Mouse (Mus musculus) embryonic facial prominence, embryonic 13.5 days (tissue): ENCODE results near the gene Tcp11l2. TPM values are rescaled to one million over a fixed set of nuclear protein-coding genes. Genes with fewer than 3 reads are reported as not detected.

Source experiments
- ATAC-seq: fragments of 200-750 bp; cut with Nextera tagmentation; 2 replicates; pipeline ENCODE4 v1.8.0; 2017; ENCODE audit warnings: low read depth; ENCODE audit not compliant: insufficient number of reproducible peaks, insufficient read depth, low FRiP score, low TSS enrichment
- H3K27ac ChIP-seq: fragments of 300-500 bp; sonication (generic); 2 replicates; pipeline ENCODE4 v1.5.1; 2015; ENCODE audit warnings: moderate library complexity, mild to moderate bottlenecking, inconsistent platforms
- H3K27me3 ChIP-seq: fragments of 300-500 bp; sonication (generic); 2 replicates; pipeline ENCODE4 v1.6.1; 2015; ENCODE audit warnings: mild to moderate bottlenecking, inconsistent platforms
- H3K36me3 ChIP-seq: fragments of 300-500 bp; sonication (generic); 2 replicates; pipeline ENCODE4 v1.6.1; 2015; ENCODE audit warnings: mild to moderate bottlenecking, inconsistent platforms
- H3K4me1 ChIP-seq: fragments of 300-500 bp; sonication (generic); 2 replicates; pipeline ENCODE4 v1.6.1; 2015; ENCODE audit warnings: inconsistent platforms
- H3K4me2 ChIP-seq: fragments of 300-500 bp; sonication (generic); 2 replicates; pipeline ENCODE4 v1.6.1; 2015; ENCODE audit warnings: moderate library complexity, mild to moderate bottlenecking, inconsistent platforms
- H3K4me3 ChIP-seq: fragments of 300-500 bp; sonication (generic); 2 replicates; pipeline ENCODE4 v1.5.1; 2015; ENCODE audit warnings: mild to moderate bottlenecking, inconsistent platforms
- H3K9ac ChIP-seq: fragments of 300-500 bp; sonication (generic); 2 replicates; pipeline ENCODE4 v1.6.1; 2015; ENCODE audit warnings: mild to moderate bottlenecking, inconsistent platforms
- H3K9me3 ChIP-seq: fragments of 300-500 bp; sonication (generic); 2 replicates; pipeline ENCODE4 v1.6.1; 2016; ENCODE audit warnings: inconsistent platforms
- WGBS: fragments of 180-500 bp; shearing (Covaris S2); methylation state at CpG from one replicate; pipeline ENCODE4 v1.1.7; 2015; ENCODE audit warnings: mixed read lengths; 5-methylcytosine and 5-hydroxymethylcytosine counted together
- polyA plus RNA-seq: library from polyadenylated mRNA; unstranded; fragments of >200 nt; fragmentation: Nextera tagmentation; extraction: Ambion mirVana; gene quantifications from 2 replicates; pipeline ENCODE4 v1.2.1, GENCODE M21; 2015

Tcp11l2 gene
- polyA plus RNA-seq, 1 experiment from 2014 or later: 13.8 TPM

- Histone ChIP-seq H3K27ac (no peak overlapping the region), H3K4me3 (no peak overlapping the region), H3K4me2 (no peak overlapping the region), H3K27me3 (no peaks in the 10 kb centered on the region), H3K9me3 (no peaks in the 10 kb centered on the region), H3K4me1 (no peaks in the 10 kb centered on the region), H3K36me3 (peaks cover 45% of the 10 kb centered on the region), H3K9ac (no peak overlapping the region)
- WGBS: 88% methylated on average over 7 of the region's 7 CpGs
- no peak for ATAC-seq
Measured at GRCm38 (mm10) chr10:84640861-84641260, 64.4 kb downstream of the Tcp11l2 start.

- H3K27me3 ChIP-seq: no peaks in the 10 kb centered on the region
- no peak overlapping the region for H3K4me2 ChIP-seq
- 77% methylated on average over 2 of the region's 2 CpGs for WGBS
- ATAC-seq: no peak
- H3K9ac ChIP-seq: no peak overlapping the region
- H3K9me3 ChIP-seq: no peaks in the 10 kb centered on the region
- no peaks in the 10 kb centered on the region for H3K4me1 ChIP-seq
- no peak overlapping the region for H3K27ac ChIP-seq
- H3K36me3 ChIP-seq: peaks cover 40% of the 10 kb centered on the region
- H3K4me3 ChIP-seq: no peak overlapping the region
Measured at GRCm38 (mm10) chr10:84641576-84641975, 65.2 kb downstream of the Tcp11l2 start.

GRCm38 (mm10) chr10:84645940-84646339 lies 69.5 kb downstream of the Tcp11l2 start:
- H3K27ac ChIP-seq: no peak overlapping the region
- WGBS: 85% methylated on average over 8 of the region's 8 CpGs
- no peaks in the 10 kb centered on the region for H3K9me3 ChIP-seq
- no peaks in the 10 kb centered on the region for H3K4me1 ChIP-seq
- H3K4me2 ChIP-seq: no peak overlapping the region
- no peak for ATAC-seq
- H3K4me3 ChIP-seq: no peak overlapping the region
- H3K36me3 ChIP-seq: peaks cover 33% of the 10 kb centered on the region
- no peaks in the 10 kb centered on the region for H3K27me3 ChIP-seq
- no peak overlapping the region for H3K9ac ChIP-seq

GRCm38 (mm10) chr10:84646506-84647102 lies 70.2 kb downstream of the Tcp11l2 start:
- no peak overlapping the region for H3K9ac ChIP-seq
- no peak overlapping the region for H3K4me2 ChIP-seq
- no peaks in the 10 kb centered on the region for H3K27me3 ChIP-seq
- H3K9me3 ChIP-seq: no peaks in the 10 kb centered on the region
- H3K4me3 ChIP-seq: no peak overlapping the region
- 90% methylated on average over 12 of the region's 12 CpGs for WGBS
- no peaks in the 10 kb centered on the region for H3K4me1 ChIP-seq
- peaks cover 33% of the 10 kb centered on the region for H3K36me3 ChIP-seq
- no peak overlapping the region for H3K27ac ChIP-seq
- ATAC-seq: no peak

- Histone ChIP-seq H3K36me3 (peaks cover 33% of the 10 kb centered on the region), H3K27ac (no peak overlapping the region), H3K27me3 (no peaks in the 10 kb centered on the region), H3K4me2 (no peak overlapping the region), H3K9me3 (no peaks in the 10 kb centered on the region), H3K4me1 (no peaks in the 10 kb centered on the region), H3K9ac (no peak overlapping the region), H3K4me3 (no peak overlapping the region)
- ATAC-seq: no peak
- WGBS: 82% methylated on average over 5 of the region's 5 CpGs
Measured at GRCm38 (mm10) chr10:84647264-84647663, 70.8 kb downstream of the Tcp11l2 start.

GRCm38 (mm10) chr10:84648911-84649310 lies 72.5 kb downstream of the Tcp11l2 start:
- ATAC-seq: no peak
- Histone ChIP-seq H3K4me1 (no peaks in the 10 kb centered on the region), H3K4me2 (no peak overlapping the region), H3K27ac (no peak overlapping the region), H3K9me3 (no peaks in the 10 kb centered on the region), H3K36me3 (peaks cover 36% of the 10 kb centered on the region), H3K27me3 (no peaks in the 10 kb centered on the region), H3K9ac (no peak overlapping the region), H3K4me3 (no peak overlapping the region)
- WGBS: 89% methylated on average over 4 of the region's 4 CpGs

- Histone ChIP-seq H3K9ac (no peak overlapping the region), H3K36me3 (peaks cover 10% of the 10 kb centered on the region), H3K27me3 (no peaks in the 10 kb centered on the region), H3K4me3 (no peak overlapping the region), H3K9me3 (no peaks in the 10 kb centered on the region), H3K27ac (no peak overlapping the region), H3K4me2 (no peak overlapping the region), H3K4me1 (no peaks in the 10 kb centered on the region)
- no peak for ATAC-seq
- WGBS: 82% methylated on average over 4 of the region's 4 CpGs
Measured at GRCm38 (mm10) chr10:84654029-84654428, 77.6 kb downstream of the Tcp11l2 start.

- WGBS: 88% methylated on average over 4 of the region's 4 CpGs
- no peak overlapping the region for H3K4me3 ChIP-seq
- no peaks in the 10 kb centered on the region for H3K4me1 ChIP-seq
- peaks cover 8% of the 10 kb centered on the region for H3K36me3 ChIP-seq
- no peaks in the 10 kb centered on the region for H3K9me3 ChIP-seq
- H3K9ac ChIP-seq: no peak overlapping the region
- H3K4me2 ChIP-seq: no peak overlapping the region
- ATAC-seq: no peak
- H3K27ac ChIP-seq: no peak overlapping the region
- no peaks in the 10 kb centered on the region for H3K27me3 ChIP-seq
Measured at GRCm38 (mm10) chr10:84654731-84655130, 78.3 kb downstream of the Tcp11l2 start.

- H3K36me3 ChIP-seq: peaks cover 17% of the 10 kb centered on the region
- no peak overlapping the region for H3K4me3 ChIP-seq
- H3K9ac ChIP-seq: no peak overlapping the region
- H3K27me3 ChIP-seq: no peaks in the 10 kb centered on the region
- no peaks in the 10 kb centered on the region for H3K4me1 ChIP-seq
- no peak for ATAC-seq
- H3K9me3 ChIP-seq: no peaks in the 10 kb centered on the region
- H3K27ac ChIP-seq: no peak overlapping the region
- H3K4me2 ChIP-seq: no peak overlapping the region
- 83% methylated on average over 4 of the region's 4 CpGs for WGBS
Measured at GRCm38 (mm10) chr10:84656618-84657017, 80.2 kb downstream of the Tcp11l2 start.

- 54% methylated on average over 6 of the region's 6 CpGs for WGBS
- ATAC-seq: no peak
- H3K36me3 ChIP-seq: peaks cover 24% of the 10 kb centered on the region
Measured at GRCm38 (mm10) chr10:84657437-84658087, 81.1 kb downstream of the Tcp11l2 start.

GRCm38 (mm10) chr10:84658088-84658848 lies 81.8 kb downstream of the Tcp11l2 start:
- Histone ChIP-seq H3K4me1 (no peaks in the 10 kb centered on the region), H3K9ac (no peak overlapping the region)
- WGBS: 66% methylated on average over 18 of the region's 18 CpGs

More at GRCm38 (mm10) chr10:84657437-84658087, 81.1 kb downstream of the Tcp11l2 start:
- Histone ChIP-seq H3K27ac (no peak overlapping the region), H3K9ac (no peak overlapping the region), H3K9me3 (no peaks in the 10 kb centered on the region), H3K4me1 (no peaks in the 10 kb centered on the region), H3K27me3 (no peaks in the 10 kb centered on the region), H3K4me3 (no peak overlapping the region), H3K4me2 (no peak overlapping the region)

GRCm38 (mm10) chr10:84659281-84659680 lies 82.9 kb downstream of the Tcp11l2 start:
- no peaks in the 10 kb centered on the region for H3K27me3 ChIP-seq
- WGBS: 91% methylated on average over 3 of the region's 3 CpGs
- no peak overlapping the region for H3K4me2 ChIP-seq
- H3K9ac ChIP-seq: no peak overlapping the region
- no peak for ATAC-seq
- peaks cover 17% of the 10 kb centered on the region for H3K36me3 ChIP-seq
- H3K4me3 ChIP-seq: no peak overlapping the region
- no peaks in the 10 kb centered on the region for H3K4me1 ChIP-seq
- H3K27ac ChIP-seq: no peak overlapping the region
- no peaks in the 10 kb centered on the region for H3K9me3 ChIP-seq

More at GRCm38 (mm10) chr10:84658088-84658848, 81.8 kb downstream of the Tcp11l2 start:
- no peaks in the 10 kb centered on the region for H3K27me3 ChIP-seq
- peaks cover 17% of the 10 kb centered on the region for H3K36me3 ChIP-seq
- no peaks in the 10 kb centered on the region for H3K9me3 ChIP-seq
- ATAC-seq: no peak
- no peak overlapping the region for H3K27ac ChIP-seq
- no peak overlapping the region for H3K4me3 ChIP-seq
- H3K4me2 ChIP-seq: no peak overlapping the region
